Mouse (Mus musculus) telencephalon, adult 2 months (tissue): Measurements from ENCODE around the gene Tcf3.

Experiments
- DNase-seq: peaks from one replicate; pipeline ENCODE4 v3.0.0-alpha.2; 2011; ENCODE audit warnings: low read depth, low spot score

Tcf3 gene

GRCm38 (mm10) chr10:80433513-80434232 lies at the start of gene Tcf3:
TSS of gene Tcf3 (minus strand) at chr10:80433647.
- peak; percentile 100 for DNase-seq

GRCm38 (mm10) chr10:80481002-80481401 lies 47.6 kb upstream of the Tcf3 start:
- no peak for DNase-seq

- DNase-seq, result no peak
Observed at GRCm38 (mm10) chr10:80478531-80478930, 45.1 kb upstream of the Tcf3 start.

- DNase-seq, result peak; percentile 29
Observed at GRCm38 (mm10) chr10:80475290-80475959, 42.0 kb upstream of the Tcf3 start.

- no peak for DNase-seq
Observed at GRCm38 (mm10) chr10:80465066-80465465, 31.6 kb upstream of the Tcf3 start.

- no peak for DNase-seq
Observed at GRCm38 (mm10) chr10:80464381-80465035, 31.1 kb upstream of the Tcf3 start.

GRCm38 (mm10) chr10:80461346-80461745 lies 27.9 kb upstream of the Tcf3 start:
- no peak for DNase-seq

- DNase-seq, result no peak
Observed at GRCm38 (mm10) chr10:80460324-80460723, 26.9 kb upstream of the Tcf3 start.

- DNase-seq, result no peak
Observed at GRCm38 (mm10) chr10:80459671-80460070, 26.2 kb upstream of the Tcf3 start.

- DNase-seq, result no peak
Observed at GRCm38 (mm10) chr10:80459236-80459635, 25.8 kb upstream of the Tcf3 start.

GRCm38 (mm10) chr10:80455697-80456096 lies 22.2 kb upstream of the Tcf3 start:
- no peak for DNase-seq

- DNase-seq, result no peak
Observed at GRCm38 (mm10) chr10:80454781-80455180, 21.3 kb upstream of the Tcf3 start.

- no peak for DNase-seq
Observed at GRCm38 (mm10) chr10:80453601-80454000, 20.2 kb upstream of the Tcf3 start.

GRCm38 (mm10) chr10:80450599-80450998 lies 17.2 kb upstream of the Tcf3 start:
- DNase-seq, result no peak

GRCm38 (mm10) chr10:80445898-80446601 lies 12.6 kb upstream of the Tcf3 start:
- peak; percentile 21 for DNase-seq

GRCm38 (mm10) chr10:80445052-80445451 lies 11.6 kb upstream of the Tcf3 start:
- DNase-seq, result no peak

GRCm38 (mm10) chr10:80444339-80445045 lies 11.0 kb upstream of the Tcf3 start:
- DNase-seq, result no peak

GRCm38 (mm10) chr10:80443575-80444278 lies 10.3 kb upstream of the Tcf3 start:
- no peak for DNase-seq

- DNase-seq, result no peak
Observed at GRCm38 (mm10) chr10:80442989-80443388, 9.5 kb upstream of the Tcf3 start.

- DNase-seq, result no peak
Observed at GRCm38 (mm10) chr10:80441598-80441997, 8.2 kb upstream of the Tcf3 start.

GRCm38 (mm10) chr10:80440031-80440430 lies 6.6 kb upstream of the Tcf3 start:
- no peak for DNase-seq
